Mouse (Mus musculus) embryonic facial prominence, embryonic 10.5 days (tissue): Measurements from ENCODE around the gene Lrrc17. TPM values are rescaled to one million over a fixed set of nuclear protein-coding genes. Genes with fewer than 3 reads are reported as not detected.

Experiments
- DNase-seq: peaks from one replicate; pipeline ENCODE4 v3.0.0-alpha.2; 2017; ENCODE audit warnings: low spot score
- H3K27ac ChIP-seq: fragments of 300-500 bp; sonication (generic); replicated peaks from 2 replicates; pipeline ENCODE4 v1.5.1; 2016; ENCODE audit warnings: mild to moderate bottlenecking
- H3K27me3 ChIP-seq: fragments of 300-500 bp; sonication (generic); replicated peaks from 2 replicates; pipeline ENCODE4 v1.6.1; 2016; ENCODE audit warnings: low read depth, mild to moderate bottlenecking; ENCODE audit not compliant: poor library complexity, severe bottlenecking
- H3K36me3 ChIP-seq: fragments of 300-500 bp; sonication (generic); replicated peaks from 2 replicates; pipeline ENCODE4 v1.6.1; 2016; ENCODE audit warnings: mild to moderate bottlenecking, moderate library complexity
- H3K4me1 ChIP-seq: fragments of 300-500 bp; sonication (generic); 2 replicates; pipeline ENCODE4 v1.6.1; 2016
- H3K4me3 ChIP-seq: fragments of 300-500 bp; sonication (generic); 2 replicates; pipeline ENCODE4 v1.5.1; 2016; ENCODE audit warnings: mild to moderate bottlenecking, moderate library complexity
- H3K9me3 ChIP-seq: fragments of 300-500 bp; sonication (generic); 2 replicates; pipeline ENCODE4 v1.6.1; 2016; ENCODE audit warnings: mild to moderate bottlenecking
- WGBS: fragments of 180-500 bp; shearing (Covaris S2); methylation state at CpG from one replicate; pipeline ENCODE4 v1.1.7; 2016; 5-methylcytosine and 5-hydroxymethylcytosine counted together
- polyA plus RNA-seq: library from polyadenylated mRNA; unstranded; fragments of >200 nt; fragmentation: Nextera tagmentation; extraction: Ambion mirVana; gene quantifications from 2 replicates; pipeline ENCODE4 v1.2.1, GENCODE M21; 2016

Gene Lrrc17
- polyA plus RNA-seq, 1 experiment from 2014 or later = 15.9 TPM

DNA sequence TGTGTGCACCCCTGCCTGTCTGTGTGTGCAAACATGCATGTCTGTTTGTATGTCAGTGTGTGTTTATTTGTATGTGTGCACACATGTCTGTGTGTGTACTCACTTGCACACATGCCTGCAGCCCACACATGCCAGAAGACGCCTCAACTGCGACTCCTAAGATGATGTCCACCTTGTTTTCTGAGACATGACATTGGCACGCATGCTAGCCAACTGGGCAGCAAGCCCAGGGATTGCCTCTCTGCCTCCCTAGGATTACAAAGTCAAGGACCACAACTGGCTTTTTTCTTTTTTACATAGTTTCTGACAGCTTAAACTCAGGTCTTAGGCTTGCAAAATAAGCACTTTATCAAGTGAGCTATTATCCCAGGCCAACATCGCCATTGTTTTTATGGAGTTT, 2.4 kb downstream of the Lrrc17 start:
- Histone ChIP-seq H3K27me3 (no peaks in the 10 kb centered on the region), H3K27ac (no peak overlapping the region), H3K4me1 (peaks cover 36% of the 10 kb centered on the region), H3K4me3 (no peak overlapping the region), H3K36me3 (no peaks in the 10 kb centered on the region), H3K9me3 (peaks cover 4% of the 10 kb centered on the region; the same call in 1 of the 2 replicates)
- 89% methylated on average over 4 of the region's 4 CpGs for WGBS
- no peak for DNase-seq

DNA sequence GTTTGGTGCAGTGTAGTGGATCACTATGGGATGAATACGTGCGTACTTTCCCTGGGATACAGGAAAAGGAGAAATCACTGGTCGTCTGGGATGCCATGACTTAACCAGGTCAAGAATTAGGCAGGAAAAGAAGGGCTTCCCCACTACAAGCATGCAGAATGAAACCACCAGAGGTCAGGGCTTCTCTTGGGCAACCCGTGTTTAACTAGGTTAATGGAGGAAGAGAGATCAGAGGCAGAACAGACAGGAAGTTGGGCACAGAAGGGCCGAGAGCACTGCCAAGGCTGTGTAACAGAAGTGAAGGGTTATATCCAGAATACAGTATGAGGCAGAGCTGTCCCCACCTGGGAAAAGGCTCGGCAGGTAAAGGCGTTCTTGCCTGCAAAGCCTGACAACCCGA, 3.6 kb downstream of the Lrrc17 start:
- WGBS = 78% methylated on average over 8 of the region's 8 CpGs
- Histone ChIP-seq H3K27ac (no peak overlapping the region), H3K36me3 (no peaks in the 10 kb centered on the region), H3K27me3 (no peaks in the 10 kb centered on the region), H3K4me3 (no peak overlapping the region), H3K4me1 (peaks cover 36% of the 10 kb centered on the region), H3K9me3 (peaks cover 4% of the 10 kb centered on the region; the same call in 1 of the 2 replicates)
- DNase-seq = no peak

- WGBS = 87% methylated on average over 4 of the region's 4 CpGs
- no peak for DNase-seq
- Histone ChIP-seq H3K27ac (no peak overlapping the region), H3K27me3 (no peaks in the 10 kb centered on the region), H3K4me1 (no peaks in the 10 kb centered on the region), H3K9me3 (no peaks in the 10 kb centered on the region), H3K36me3 (no peaks in the 10 kb centered on the region), H3K4me3 (no peak overlapping the region)
Observed at GRCm38 (mm10) chr5:21553685-21554084, 10.3 kb downstream of the Lrrc17 start.

DNA sequence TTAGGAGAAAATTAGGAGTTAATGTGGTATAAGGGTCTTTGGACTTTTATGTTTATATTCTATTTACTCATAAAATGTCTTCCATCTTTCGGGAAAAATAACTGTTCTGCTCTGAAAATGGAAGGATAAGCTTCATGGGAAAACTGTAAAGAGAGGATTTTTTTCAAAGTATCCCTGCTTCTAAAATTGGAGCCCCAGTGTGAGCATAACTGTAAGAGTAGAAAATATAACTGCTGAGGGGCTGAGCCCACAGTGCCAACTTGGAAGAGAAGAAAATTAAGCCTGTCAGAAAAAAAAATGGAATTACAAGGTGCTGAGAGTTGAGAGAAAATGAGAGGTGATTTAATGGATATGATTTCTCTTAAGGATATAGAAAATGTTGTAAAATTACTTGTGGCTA, 11.4 kb downstream of the Lrrc17 start:
- Histone ChIP-seq H3K27ac (no peak overlapping the region), H3K9me3 (no peaks in the 10 kb centered on the region), H3K36me3 (no peaks in the 10 kb centered on the region), H3K27me3 (no peaks in the 10 kb centered on the region), H3K4me3 (no peak overlapping the region), H3K4me1 (no peaks in the 10 kb centered on the region)
- WGBS = 81% methylated on average over 1 of the region's 1 CpGs
- no peak for DNase-seq

DNA sequence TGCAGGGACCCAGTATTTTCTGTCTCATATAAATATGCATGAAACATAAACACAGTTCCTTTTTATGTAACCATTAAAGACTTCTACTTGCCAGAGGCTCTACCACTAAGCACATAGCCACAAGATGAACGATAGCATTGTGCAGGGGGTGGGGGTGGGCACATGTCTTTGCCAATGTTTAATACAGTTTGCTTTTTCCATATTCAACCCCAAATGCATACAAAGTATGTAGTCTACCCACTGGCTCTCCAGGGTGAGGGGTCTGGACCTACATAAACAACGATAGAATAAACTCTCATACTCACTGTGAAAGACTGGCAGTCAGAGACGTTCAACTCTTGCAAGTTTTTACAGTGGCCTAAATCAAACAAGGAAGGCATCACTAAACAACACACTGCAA, 13.1 kb downstream of the Lrrc17 start:
- Histone ChIP-seq H3K27me3 (no peaks in the 10 kb centered on the region), H3K9me3 (no peaks in the 10 kb centered on the region), H3K4me3 (no peak overlapping the region), H3K36me3 (peaks cover 12% of the 10 kb centered on the region; the same call in 1 of the 2 replicates), H3K27ac (no peak overlapping the region), H3K4me1 (no peaks in the 10 kb centered on the region)
- 88% methylated on average over 3 of the region's 3 CpGs for WGBS
- no peak for DNase-seq

- peaks cover 15% of the 10 kb centered on the region; the same call in 1 of the 2 replicates for H3K36me3 ChIP-seq
- no peaks in the 10 kb centered on the region for H3K27me3 ChIP-seq
- DNase-seq = no peak
- no peak overlapping the region for H3K27ac ChIP-seq
- H3K4me1 ChIP-seq = 0 out of 2 replicates have a peak, but pooled peaks cover 6% of the 10 kb centered on the region
- WGBS = 89% methylated on average over 2 of the region's 2 CpGs
- H3K9me3 ChIP-seq = no peaks in the 10 kb centered on the region
- no peak overlapping the region for H3K4me3 ChIP-seq
Observed at GRCm38 (mm10) chr5:21563936-21564335, 20.6 kb downstream of the Lrrc17 start.

DNA sequence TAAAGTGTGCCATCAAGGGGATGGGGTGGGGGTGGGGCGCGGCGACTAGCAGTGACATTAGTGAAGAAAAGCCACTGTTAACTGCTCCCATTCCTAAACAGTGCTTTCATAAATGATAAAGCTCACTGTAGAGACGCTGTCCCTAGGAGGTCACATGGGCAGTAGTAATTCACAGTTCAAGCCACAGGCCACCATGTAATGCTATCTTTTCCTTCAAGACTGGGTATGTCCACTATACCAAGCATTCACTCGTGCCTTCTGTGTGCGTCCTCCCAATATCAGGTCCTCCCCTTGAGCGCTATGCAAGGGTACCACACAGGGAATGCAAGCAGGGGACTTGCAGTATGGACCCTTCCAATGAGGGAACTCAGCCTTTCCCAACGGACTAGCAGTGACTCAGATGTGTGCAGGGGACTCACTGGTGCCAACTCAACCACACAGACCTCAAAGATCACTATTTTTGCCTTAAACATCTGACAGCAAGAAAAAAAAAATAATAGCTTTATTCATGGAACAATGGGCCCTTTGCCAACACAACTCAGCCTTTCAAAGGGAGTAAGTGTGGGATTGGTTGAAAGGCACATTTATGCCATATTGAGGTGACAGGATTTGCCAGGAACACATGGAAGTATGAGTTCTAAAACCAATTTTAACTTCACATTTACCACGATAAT, 22.2 kb downstream of the Lrrc17 start:
- Histone ChIP-seq H3K4me1 (0 out of 2 replicates have a peak, but pooled peaks cover 6% of the 10 kb centered on the region), H3K4me3 (no peak overlapping the region), H3K9me3 (no peaks in the 10 kb centered on the region), H3K27ac (no peak overlapping the region), H3K27me3 (no peaks in the 10 kb centered on the region), H3K36me3 (peaks cover 13% of the 10 kb centered on the region; the same call in 1 of the 2 replicates)
- 88% methylated on average over 9 of the region's 9 CpGs for WGBS
- no peak for DNase-seq

DNA sequence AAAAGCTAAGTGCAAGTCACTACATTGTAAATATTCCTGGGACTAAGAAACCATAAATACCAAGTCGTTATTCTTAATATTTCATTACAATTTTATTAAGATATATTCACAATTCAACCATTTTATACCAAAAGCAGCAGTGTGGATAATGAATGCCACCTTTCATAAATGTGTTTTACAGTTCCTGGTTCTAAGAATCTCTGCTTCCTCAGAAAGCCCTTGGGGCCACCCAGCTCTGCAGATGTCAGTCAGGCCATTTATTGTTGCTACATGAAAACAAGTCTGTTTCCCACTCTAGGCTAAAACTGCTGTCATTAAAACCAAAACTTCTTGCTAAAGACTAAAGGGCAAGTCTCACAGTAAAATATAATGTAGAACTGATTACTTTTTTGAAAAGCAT, 24.4 kb downstream of the Lrrc17 start:
- H3K27me3 ChIP-seq = no peaks in the 10 kb centered on the region
- H3K9me3 ChIP-seq = no peaks in the 10 kb centered on the region
- 87% methylated on average over 1 of the region's 1 CpGs for WGBS
- no peak overlapping the region for H3K27ac ChIP-seq
- no peak for DNase-seq
- H3K4me1 ChIP-seq = 0 out of 2 replicates have a peak, but pooled peaks cover 6% of the 10 kb centered on the region
- H3K36me3 ChIP-seq = no peaks in the 10 kb centered on the region
- no peak overlapping the region for H3K4me3 ChIP-seq

DNA sequence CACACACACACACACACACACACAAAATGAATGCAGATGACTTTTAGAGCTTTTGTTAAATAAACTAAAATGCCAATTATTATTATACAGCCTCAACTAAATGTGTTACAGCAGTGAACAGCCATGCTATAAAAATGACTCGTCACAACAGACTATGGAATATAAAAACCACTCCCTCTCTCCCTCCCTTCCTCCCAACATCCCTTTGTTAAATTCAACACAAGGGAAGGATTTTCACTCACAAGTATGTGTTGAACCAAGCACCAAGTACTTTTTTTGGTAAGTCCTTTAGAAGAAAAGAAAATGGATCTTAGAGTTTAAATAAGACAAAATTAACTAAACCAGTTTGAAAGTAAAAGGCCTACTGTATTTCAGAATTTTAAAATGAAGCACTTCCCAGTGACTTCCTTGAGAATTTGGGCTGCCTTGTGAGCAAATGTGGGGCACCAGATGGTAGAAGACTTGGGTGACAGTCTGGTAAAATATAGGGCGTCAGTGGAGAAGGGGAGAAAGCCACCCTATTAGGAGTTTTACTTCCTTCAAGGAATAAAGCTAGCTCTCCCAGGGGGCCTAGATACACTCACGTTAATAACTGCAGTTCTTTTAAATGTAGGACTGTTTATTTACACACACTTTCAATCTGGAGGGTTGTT, 29.5 kb downstream of the Lrrc17 start:
- 78% methylated on average over 3 of the region's 3 CpGs for WGBS
- no peak for DNase-seq
- Histone ChIP-seq H3K27ac (no peak overlapping the region), H3K27me3 (no peaks in the 10 kb centered on the region), H3K4me3 (no peak overlapping the region), H3K9me3 (no peaks in the 10 kb centered on the region), H3K4me1 (no peaks in the 10 kb centered on the region), H3K36me3 (no peaks in the 10 kb centered on the region; the same call in 1 of the 2 replicates)

- no peak overlapping the region for H3K27ac ChIP-seq
- WGBS = 78% methylated on average over 21 of the region's 21 CpGs
Observed at GRCm38 (mm10) chr5:21574386-21575209, 31.2 kb downstream of the Lrrc17 start.

GRCm38 (mm10) chr5:21575210-21575550, 31.8 kb downstream of the Lrrc17 start:
- Histone ChIP-seq H3K27ac (no peak overlapping the region), H3K36me3 (no peaks in the 10 kb centered on the region; the same call in 1 of the 2 replicates), H3K4me3 (no peak overlapping the region), H3K4me1 (no peaks in the 10 kb centered on the region), H3K9me3 (no peaks in the 10 kb centered on the region), H3K27me3 (no peaks in the 10 kb centered on the region)
- 81% methylated on average over 13 of the region's 13 CpGs for WGBS
- no peak for DNase-seq

More at GRCm38 (mm10) chr5:21574386-21575209, 31.2 kb downstream of the Lrrc17 start:
- DNase-seq = no peak
- H3K36me3 ChIP-seq = no peaks in the 10 kb centered on the region; the same call in 1 of the 2 replicates
- no peaks in the 10 kb centered on the region for H3K4me1 ChIP-seq
- H3K4me3 ChIP-seq = no peak overlapping the region
- no peaks in the 10 kb centered on the region for H3K27me3 ChIP-seq
- H3K9me3 ChIP-seq = no peaks in the 10 kb centered on the region

GRCm38 (mm10) chr5:21578136-21578535, 34.8 kb downstream of the Lrrc17 start:
- H3K9me3 ChIP-seq = no peaks in the 10 kb centered on the region
- no peak overlapping the region for H3K4me3 ChIP-seq
- no peaks in the 10 kb centered on the region; the same call in 1 of the 2 replicates for H3K36me3 ChIP-seq
- DNase-seq = no peak
- H3K4me1 ChIP-seq = no peaks in the 10 kb centered on the region
- WGBS = 92% methylated on average over 3 of the region's 3 CpGs
- no peaks in the 10 kb centered on the region for H3K27me3 ChIP-seq
- no peak overlapping the region for H3K27ac ChIP-seq
